Mouse (Mus musculus) right cerebral cortex, postnatal 14 days (tissue): ENCODE measurements at regions not wholly inside any gene's neighbourhood (a gene's known extent, or its start where the extent isn't known, plus 50 kb on each side); places are given as distances from the start of the nearest gene placed in this dataset.

Experiments
- DNase-seq: peaks from one replicate; pipeline ENCODE4 v3.0.0; 2022

DNA sequence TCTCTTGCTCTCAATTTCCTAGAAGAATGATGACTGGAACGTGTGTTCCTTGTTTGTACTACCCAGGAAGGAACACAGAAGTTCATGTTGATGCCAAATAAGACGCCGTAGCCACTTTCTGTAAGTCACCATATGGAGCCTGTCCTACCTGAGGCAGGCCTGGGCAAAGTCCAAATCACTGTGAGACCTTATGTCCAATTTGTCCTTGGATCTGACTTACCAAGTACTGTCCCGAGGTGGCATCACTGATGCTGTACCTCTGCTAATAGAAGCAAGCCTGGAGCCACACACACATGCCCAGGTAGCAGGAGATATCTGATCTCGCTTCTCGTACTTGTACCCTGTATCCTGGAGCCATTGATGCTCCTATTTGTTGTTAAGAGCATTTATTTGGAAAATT, 91.2 kb upstream of the E2f7 start:
- no peak for DNase-seq

GRCm38 (mm10) chr10:110658153-110658695, 87.0 kb upstream of the E2f7 start:
- no peak for DNase-seq

GRCm38 (mm10) chr10:110676503-110676902, 68.7 kb upstream of the E2f7 start:
- peak; percentile 7 for DNase-seq
